Mouse (Mus musculus) right cerebral cortex, postnatal 36 days (tissue): Measurements from ENCODE around the gene D930020B18Rik.

Experiments used
- DNase-seq, 2 experiments: peaks; one replicate each; pipeline ENCODE4 v3.0.0; 2022; ENCODE audit warnings: low spot score in 2 of 2, mixed read lengths in 1 of 2

D930020B18Rik gene

GRCm38 (mm10) chr10:121641272-121642053 lies at the start of gene D930020B18Rik:
Gene D930020B18Rik, plus strand, starts transcription at chr10:121641588.
- no peak for DNase-seq

DNA sequence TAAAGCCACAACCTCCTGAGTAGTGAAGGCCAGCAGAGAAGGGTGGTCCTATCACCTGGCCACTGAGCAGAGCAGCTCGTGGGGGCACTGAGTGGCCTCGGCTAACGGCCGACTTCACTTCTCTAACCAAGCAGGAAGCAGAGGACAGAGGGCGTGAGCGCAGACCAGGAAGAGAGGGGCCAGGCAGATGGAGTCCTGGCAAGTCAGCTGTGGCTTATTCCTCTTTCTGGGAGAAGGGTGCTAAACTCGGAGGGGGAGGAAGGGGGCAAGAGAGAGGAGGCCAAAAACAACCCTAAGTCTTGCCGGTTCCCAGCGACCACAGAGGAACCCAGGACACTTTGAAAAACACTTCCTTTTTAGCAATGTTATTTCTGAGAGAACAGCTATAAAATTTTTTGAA lies 44.8 kb upstream of the D930020B18Rik start:
- no peak for DNase-seq

DNA sequence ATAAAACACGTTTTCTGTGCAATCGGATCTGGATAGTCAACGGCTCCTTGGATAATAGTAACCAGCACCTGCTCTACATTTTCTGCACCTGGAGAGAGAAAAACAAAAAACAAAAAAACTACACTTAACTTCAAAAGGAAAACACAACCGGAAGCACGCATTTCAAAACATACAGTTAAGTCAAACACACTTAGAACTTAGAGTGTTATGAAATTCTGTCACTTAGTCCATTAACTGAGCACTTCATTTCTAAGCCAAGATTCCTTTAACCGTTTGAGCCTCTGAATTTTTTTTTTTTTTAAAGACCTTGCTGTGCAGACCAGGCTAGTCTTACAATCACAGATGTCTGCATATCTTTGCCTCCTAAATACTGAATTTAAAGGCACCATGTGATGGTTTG lies 40.1 kb upstream of the D930020B18Rik start:
- DNase-seq: no peak

- no peak for DNase-seq
Measured at GRCm38 (mm10) chr10:121603556-121603955, 37.8 kb upstream of the D930020B18Rik start.

GRCm38 (mm10) chr10:121604632-121605344 lies 36.6 kb upstream of the D930020B18Rik start:
- DNase-seq: no peak

GRCm38 (mm10) chr10:121608177-121608576 lies 33.2 kb upstream of the D930020B18Rik start:
- no peak for DNase-seq

- DNase-seq: no peak
Measured at GRCm38 (mm10) chr10:121611587-121611986, 29.8 kb upstream of the D930020B18Rik start.

GRCm38 (mm10) chr10:121612448-121612847 lies 28.9 kb upstream of the D930020B18Rik start:
- no peak for DNase-seq

DNA sequence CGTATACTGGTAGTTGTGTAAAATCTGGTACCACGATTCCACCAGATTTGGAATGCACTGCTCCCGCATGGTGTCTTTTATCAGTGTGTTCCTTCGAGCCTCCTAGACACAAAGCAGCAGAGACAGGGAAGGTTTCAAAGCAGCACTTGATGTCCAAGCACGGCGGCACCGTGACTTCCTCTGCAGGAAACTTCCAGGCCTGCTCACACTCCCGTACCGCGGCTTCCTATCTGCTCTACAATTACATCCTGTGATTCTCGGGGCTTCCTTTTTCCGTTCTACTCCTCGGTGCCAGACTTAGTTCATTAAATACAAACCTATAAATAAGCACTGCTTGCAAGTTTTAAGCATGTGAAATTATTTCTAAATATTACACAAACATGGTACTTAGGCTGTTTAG lies 27.8 kb upstream of the D930020B18Rik start:
- no peak for DNase-seq

GRCm38 (mm10) chr10:121615146-121615870 lies 26.1 kb upstream of the D930020B18Rik start:
- no peak for DNase-seq

GRCm38 (mm10) chr10:121615935-121616334 lies 25.5 kb upstream of the D930020B18Rik start:
- no peak for DNase-seq

- no peak for DNase-seq
Measured at GRCm38 (mm10) chr10:121622431-121622830, 19.0 kb upstream of the D930020B18Rik start.

DNA sequence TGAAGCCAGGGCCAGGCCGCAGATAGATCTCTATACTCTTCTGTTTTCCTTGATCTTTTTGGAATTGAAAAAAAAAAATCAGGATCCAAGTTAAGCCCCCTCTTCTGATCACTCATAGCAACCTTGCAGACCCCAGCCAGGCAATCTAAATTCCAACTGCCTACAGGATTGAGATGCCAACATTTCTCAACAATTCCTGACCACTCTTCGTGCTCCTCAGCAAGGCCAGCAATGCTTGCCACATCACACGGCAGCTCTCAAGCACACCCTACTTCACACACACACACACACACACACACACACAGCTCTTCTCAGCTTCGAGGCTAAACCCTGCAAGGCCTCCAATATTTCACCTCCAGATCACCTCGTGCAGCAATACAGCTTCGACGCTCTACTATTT lies 17.7 kb upstream of the D930020B18Rik start:
- DNase-seq: no peak

DNA sequence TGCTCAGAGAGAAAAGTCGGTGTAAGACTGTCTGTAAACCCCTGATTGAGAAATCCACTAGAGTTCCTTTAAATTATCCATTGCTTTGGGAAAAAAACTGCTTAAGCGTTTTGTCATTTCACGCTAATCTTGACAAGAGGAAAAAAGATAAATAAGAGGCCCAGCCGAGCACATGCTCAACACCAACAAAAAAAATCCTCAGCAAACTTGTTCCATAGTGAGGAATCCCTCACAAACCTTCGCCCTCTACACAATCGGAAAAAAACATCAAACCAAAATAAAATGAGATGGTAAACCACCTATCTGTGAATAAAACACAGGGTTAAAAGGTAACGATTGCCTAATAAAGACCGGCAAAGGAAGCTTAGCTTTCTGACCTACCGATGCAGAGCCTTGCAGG lies 16.4 kb upstream of the D930020B18Rik start:
- DNase-seq: no peak

GRCm38 (mm10) chr10:121625407-121626185 lies 15.8 kb upstream of the D930020B18Rik start:
- DNase-seq: no peak

- DNase-seq: peak; percentile 98
Measured at GRCm38 (mm10) chr10:121626186-121626882, 15.1 kb upstream of the D930020B18Rik start, which contains the start of gene Xpot. Gene Xpot, minus strand, starts transcription at chr10:121626332.

GRCm38 (mm10) chr10:121627216-121627852 lies 14.1 kb upstream of the D930020B18Rik start:
- DNase-seq: no peak

DNA sequence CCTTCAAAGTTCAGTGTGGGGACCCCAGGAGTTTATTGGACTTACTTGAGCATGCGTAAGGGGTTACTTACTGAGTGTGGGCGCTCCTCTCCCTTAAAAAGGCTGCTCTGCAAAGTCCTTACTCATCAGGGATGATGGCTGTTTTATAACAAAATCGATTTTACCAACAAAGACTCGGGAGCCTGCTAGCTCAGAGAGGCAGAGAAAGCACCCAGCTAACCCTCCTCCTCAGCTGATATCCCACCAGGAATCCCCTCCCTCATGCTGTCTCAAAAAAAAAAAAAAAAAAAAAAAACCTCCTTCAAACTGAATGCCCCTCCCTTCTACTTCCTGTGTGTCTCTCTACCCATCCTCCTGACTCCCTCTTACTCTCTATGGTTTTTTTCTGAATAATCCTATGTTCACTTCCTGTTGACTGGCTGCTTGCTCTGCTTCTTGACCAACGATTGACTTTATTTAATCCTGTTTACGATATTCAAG lies 12.8 kb upstream of the D930020B18Rik start:
- no peak for DNase-seq

- DNase-seq: no peak
Measured at GRCm38 (mm10) chr10:121634159-121634558, 7.2 kb upstream of the D930020B18Rik start.

DNA sequence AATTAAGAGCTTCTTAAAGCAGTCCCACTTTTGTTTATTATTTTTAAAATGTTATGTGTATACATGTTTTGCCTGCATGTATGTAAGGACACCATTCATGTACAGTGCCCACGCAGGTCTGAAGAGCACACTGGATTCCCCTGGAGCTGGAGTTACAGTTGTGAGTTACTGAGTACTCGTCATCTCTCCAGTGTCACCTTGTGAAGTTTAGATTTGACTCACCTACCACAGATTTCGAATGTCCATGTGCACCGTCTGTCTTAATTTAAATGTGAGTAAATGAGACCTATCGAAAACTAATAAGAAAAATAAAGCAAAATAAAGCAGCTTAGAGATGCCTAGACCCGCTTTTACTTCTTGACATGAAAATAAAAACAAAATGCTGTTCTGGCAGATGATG lies 5.1 kb upstream of the D930020B18Rik start:
- no peak for DNase-seq
